Mouse (Mus musculus) intestine, embryonic 16.5 days (tissue): ENCODE measurements around the gene Lrp5. TPM values are rescaled to one million over a fixed set of nuclear protein-coding genes. Genes with fewer than 3 reads are reported as not detected.

ENCODE experiments used
- ATAC-seq: fragments of 200-750 bp; cut with Nextera tagmentation; 2 replicates; pipeline ENCODE4 v1.8.0; 2017; ENCODE audit warnings: moderate TSS enrichment, moderate library complexity
- H3K27ac ChIP-seq: fragments of 300-500 bp; sonication (generic); 2 replicates; pipeline ENCODE4 v1.5.1; 2014; ENCODE audit warnings: mild to moderate bottlenecking, low read length
- H3K27me3 ChIP-seq: fragments of 300-500 bp; sonication (generic); replicated peaks from 2 replicates; pipeline ENCODE4 v1.6.1; 2014; ENCODE audit warnings: low read length, control low read depth, mixed read lengths; ENCODE audit not compliant: control insufficient read depth, insufficient read depth
- H3K36me3 ChIP-seq: fragments of 300-500 bp; sonication (generic); 2 replicates; pipeline ENCODE4 v1.6.1; 2014; ENCODE audit warnings: low read length, control low read depth; ENCODE audit not compliant: control insufficient read depth, insufficient read depth
- H3K4me1 ChIP-seq: fragments of 300-500 bp; sonication (generic); 2 replicates; pipeline ENCODE4 v1.6.1; 2014; ENCODE audit warnings: low read length, control low read depth, mixed read lengths; ENCODE audit not compliant: control insufficient read depth, insufficient read depth
- H3K4me2 ChIP-seq: fragments of 300-500 bp; sonication (generic); 2 replicates; pipeline ENCODE4 v1.6.1; 2014; ENCODE audit warnings: low read depth, low read length, control low read depth
- H3K4me3 ChIP-seq: fragments of 300-500 bp; sonication (generic); 2 replicates; pipeline ENCODE4 v1.5.1; 2014; ENCODE audit warnings: mild to moderate bottlenecking, low read length
- H3K9ac ChIP-seq: fragments of 300-500 bp; sonication (generic); 2 replicates; pipeline ENCODE4 v1.6.1; 2014; ENCODE audit warnings: low read depth, low read length
- H3K9me3 ChIP-seq: fragments of 300-500 bp; sonication (generic); 2 replicates; pipeline ENCODE4 v1.6.1; 2016; ENCODE audit warnings: low read length, control low read depth; ENCODE audit not compliant: control insufficient read depth
- WGBS: fragments of 180-500 bp; shearing (Covaris S2); extraction: QIAGEN DNeasy Blood & Tissue Kit; methylation state at CpG from one replicate; pipeline ENCODE4 v1.1.7; 2014; 5-methylcytosine and 5-hydroxymethylcytosine counted together
- polyA plus RNA-seq: library from polyadenylated mRNA; unstranded; fragments of >200 nt; fragmentation: Nextera tagmentation; extraction: Ambion mirVana; gene quantifications from 2 replicates; pipeline ENCODE4 v1.2.1, GENCODE M21; 2015

Lrp5 gene
- polyA plus RNA-seq, 1 experiment from 2014 or later, result 4.4 TPM

DNA sequence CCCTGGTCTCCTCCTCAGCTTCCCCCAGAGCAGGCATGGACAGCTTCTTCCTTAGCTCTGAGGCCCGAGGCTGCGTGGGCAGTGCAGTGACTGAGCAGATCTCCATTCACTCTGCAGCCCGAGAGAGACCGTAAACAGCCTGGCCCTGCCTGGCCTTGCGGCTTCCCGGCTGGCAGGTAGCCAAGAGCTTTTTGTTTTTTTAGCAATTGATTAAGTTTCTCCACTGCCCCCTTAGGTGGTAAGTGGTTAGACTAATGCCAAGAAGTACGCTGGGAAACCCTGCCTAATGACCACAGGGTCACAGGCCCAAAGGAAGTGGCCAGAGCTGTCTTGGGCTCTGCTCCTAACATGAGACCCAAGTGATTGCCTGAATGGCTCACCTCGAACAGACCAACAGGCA, 47.7 kb downstream of the Lrp5 start:
- H3K9ac ChIP-seq, result peak overlapping the region; percentile 44; the same call in 1 of the 2 replicates
- ATAC-seq, result peak; percentile 23; the same call in 1 of the 2 replicates
- H3K27me3 ChIP-seq, result no peaks in the 10 kb centered on the region
- H3K4me3 ChIP-seq, result no peak overlapping the region
- H3K9me3 ChIP-seq, result no peaks in the 10 kb centered on the region
- 0 out of 2 replicates have a peak, but pooled peaks cover 7% of the 10 kb centered on the region for H3K36me3 ChIP-seq
- WGBS, result 20% methylated on average over 8 of the region's 8 CpGs
- H3K4me1 ChIP-seq, result peaks cover 33% of the 10 kb centered on the region
- no peak overlapping the region for H3K4me2 ChIP-seq
- peak overlapping the region; percentile 68 for H3K27ac ChIP-seq

DNA sequence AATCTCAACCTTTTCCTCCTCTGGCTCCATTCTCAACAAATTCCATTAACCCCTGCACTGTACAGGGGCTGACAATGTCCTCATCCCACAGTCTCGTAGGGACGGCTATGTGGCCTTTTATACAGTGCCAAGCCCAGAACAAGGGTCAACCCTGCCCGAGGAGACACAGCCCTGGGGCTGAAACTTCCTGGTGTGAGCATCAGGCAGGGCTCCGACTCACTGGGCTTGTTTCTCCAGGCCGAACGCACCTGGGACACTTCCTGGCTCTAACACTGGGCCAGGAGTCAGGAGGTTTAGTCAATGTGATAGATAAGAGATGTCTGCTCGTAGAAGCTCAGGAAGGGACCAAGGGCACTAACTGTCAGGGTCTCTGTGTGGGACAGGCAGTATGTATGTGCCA, 54.3 kb downstream of the Lrp5 start:
- 56% methylated on average over 7 of the region's 7 CpGs for WGBS
- peak; percentile 90 for ATAC-seq
- 0 out of 2 replicates have a peak overlapping the region, but pooled peaks have one; percentile 37 for H3K9ac ChIP-seq
- H3K27me3 ChIP-seq, result no peaks in the 10 kb centered on the region
- peaks cover 18% of the 10 kb centered on the region; the same call in 1 of the 2 replicates for H3K4me1 ChIP-seq
- 0 out of 2 replicates have a peak, but pooled peaks cover 9% of the 10 kb centered on the region for H3K36me3 ChIP-seq
- no peak overlapping the region for H3K4me3 ChIP-seq
- no peaks in the 10 kb centered on the region for H3K9me3 ChIP-seq
- H3K4me2 ChIP-seq, result peak overlapping the region; percentile 12; the same call in 1 of the 2 replicates
- peak overlapping the region; percentile 91 for H3K27ac ChIP-seq

DNA sequence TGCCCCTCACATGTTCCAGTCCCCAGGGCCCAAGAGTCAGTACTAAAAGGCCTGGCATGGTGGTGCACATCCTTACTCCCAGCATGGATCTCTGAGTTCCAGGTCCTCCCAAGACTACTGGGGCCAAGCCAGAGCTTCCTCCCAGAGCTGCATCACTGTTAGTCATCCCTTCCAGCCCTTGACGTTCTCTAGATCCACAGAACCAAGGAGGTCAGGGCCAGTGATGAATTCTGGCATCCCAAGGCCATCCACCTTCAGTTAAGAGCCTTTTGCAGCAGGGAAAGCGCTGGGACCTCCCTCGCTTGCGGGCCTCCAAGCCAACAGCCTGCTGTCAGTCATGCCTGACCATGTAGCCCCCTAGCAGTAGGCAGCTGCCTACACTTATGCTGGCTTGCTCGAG, 54.9 kb downstream of the Lrp5 start:
- WGBS, result 87% methylated on average over 5 of the region's 5 CpGs
- peaks cover 18% of the 10 kb centered on the region; the same call in 1 of the 2 replicates for H3K4me1 ChIP-seq
- H3K9me3 ChIP-seq, result no peaks in the 10 kb centered on the region
- H3K27ac ChIP-seq, result peak overlapping the region; percentile 91
- H3K36me3 ChIP-seq, result 0 out of 2 replicates have a peak, but pooled peaks cover 9% of the 10 kb centered on the region
- no peak for ATAC-seq
- no peaks in the 10 kb centered on the region for H3K27me3 ChIP-seq
- 0 out of 2 replicates have a peak overlapping the region, but pooled peaks have one; percentile 37 for H3K9ac ChIP-seq
- H3K4me2 ChIP-seq, result peak overlapping the region; percentile 12; the same call in 1 of the 2 replicates
- H3K4me3 ChIP-seq, result no peak overlapping the region

DNA sequence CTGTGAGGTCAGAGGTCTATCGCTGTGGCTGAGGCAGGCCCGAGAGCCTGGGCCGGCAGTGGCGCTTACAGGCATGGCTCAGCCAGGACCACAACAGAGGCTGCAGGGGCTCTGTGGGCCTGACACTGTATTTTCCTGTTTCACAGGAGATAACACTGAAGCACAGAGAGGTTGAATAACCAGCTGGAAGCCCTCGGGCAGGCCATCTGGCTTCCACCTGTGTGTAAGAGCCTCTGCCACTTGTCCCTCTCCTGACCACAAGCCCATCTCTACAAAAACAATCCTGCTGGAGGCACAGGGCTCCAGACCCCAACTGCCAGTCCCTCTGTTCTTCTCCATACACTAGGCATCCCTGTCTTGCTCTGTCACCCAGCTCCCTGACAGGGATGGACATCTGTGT, 55.9 kb downstream of the Lrp5 start:
- Histone ChIP-seq H3K4me1 (peaks cover 16% of the 10 kb centered on the region), H3K9ac (no peak overlapping the region), H3K36me3 (0 out of 2 replicates have a peak, but pooled peaks cover 9% of the 10 kb centered on the region), H3K4me2 (no peak overlapping the region), H3K9me3 (no peaks in the 10 kb centered on the region), H3K27ac (no peak overlapping the region), H3K27me3 (no peaks in the 10 kb centered on the region), H3K4me3 (no peak overlapping the region)
- WGBS, result 87% methylated on average over 5 of the region's 5 CpGs
- no peak for ATAC-seq

DNA sequence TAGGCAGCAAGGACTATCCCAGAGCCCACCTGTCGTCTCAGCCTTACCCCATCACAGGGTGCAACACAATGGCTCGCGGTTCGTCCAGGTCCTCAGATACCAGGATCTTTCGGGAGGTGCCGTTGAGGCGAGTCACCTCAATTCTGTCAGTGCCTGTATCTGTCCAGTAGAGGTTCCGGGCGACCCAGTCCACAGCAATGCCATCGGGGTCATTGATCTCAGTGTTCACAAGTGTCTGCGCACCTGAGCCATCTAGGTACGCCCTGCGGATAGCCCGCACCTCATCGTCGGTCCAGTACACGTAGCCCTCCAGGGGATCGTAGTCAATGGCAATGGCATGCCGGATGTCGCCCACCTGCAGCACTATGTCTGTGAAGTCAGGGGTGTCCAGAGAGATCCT, 56.3 kb downstream of the Lrp5 start:
- peaks cover 18% of the 10 kb centered on the region for H3K4me1 ChIP-seq
- no peak overlapping the region for H3K9ac ChIP-seq
- H3K27ac ChIP-seq, result no peak overlapping the region
- H3K4me2 ChIP-seq, result no peak overlapping the region
- H3K36me3 ChIP-seq, result 0 out of 2 replicates have a peak, but pooled peaks cover 9% of the 10 kb centered on the region
- no peak overlapping the region for H3K4me3 ChIP-seq
- no peaks in the 10 kb centered on the region for H3K27me3 ChIP-seq
- ATAC-seq, result no peak
- 95% methylated on average over 20 of the region's 20 CpGs for WGBS
- no peaks in the 10 kb centered on the region for H3K9me3 ChIP-seq

DNA sequence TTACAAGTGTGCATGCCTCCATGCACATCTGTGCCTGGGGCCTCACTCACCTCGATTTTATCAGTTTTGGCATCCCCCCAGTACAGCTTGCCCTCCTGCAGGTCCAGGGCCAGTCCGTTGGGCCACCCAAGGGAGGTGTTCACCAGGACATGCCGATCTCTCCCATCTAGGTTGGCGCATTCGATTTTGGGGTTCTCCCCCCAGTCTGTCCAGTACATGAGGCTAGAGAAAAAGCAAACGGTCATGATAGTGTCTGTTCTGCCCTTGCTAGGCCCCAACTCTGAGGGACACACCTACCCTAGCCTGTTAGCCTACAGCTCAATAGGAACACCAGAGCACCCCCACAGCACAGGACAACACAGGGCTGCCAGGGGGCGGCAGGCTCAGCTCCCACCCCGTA, 58.1 kb downstream of the Lrp5 start:
- Histone ChIP-seq H3K4me1 (peaks cover 20% of the 10 kb centered on the region), H3K36me3 (0 out of 2 replicates have a peak, but pooled peaks cover 9% of the 10 kb centered on the region), H3K9me3 (no peaks in the 10 kb centered on the region), H3K4me3 (no peak overlapping the region), H3K9ac (no peak overlapping the region), H3K27ac (no peak overlapping the region), H3K4me2 (no peak overlapping the region), H3K27me3 (no peaks in the 10 kb centered on the region)
- ATAC-seq, result no peak
- WGBS, result 87% methylated on average over 8 of the region's 8 CpGs

DNA sequence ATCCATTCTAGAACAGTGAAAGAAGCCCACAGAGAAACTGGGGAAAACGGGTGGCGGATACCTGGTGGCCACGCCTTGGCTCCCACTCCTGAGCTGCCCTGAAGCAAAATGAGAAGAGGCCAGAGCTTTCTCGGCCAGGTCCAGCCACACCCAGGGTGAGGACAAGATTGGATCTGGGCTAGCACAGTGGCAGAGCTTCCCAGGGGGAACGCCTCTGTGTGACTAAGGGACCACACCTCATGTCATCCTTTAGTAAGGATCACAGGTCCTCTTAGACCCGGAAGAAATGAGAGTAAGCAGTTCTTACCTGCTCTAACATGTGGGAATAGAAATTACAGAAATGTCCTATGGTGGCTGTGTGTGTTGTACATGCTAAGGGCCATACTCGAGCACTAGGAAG, 61.3 kb downstream of the Lrp5 start:
- peak; percentile 47 for ATAC-seq
- peaks cover 24% of the 10 kb centered on the region for H3K36me3 ChIP-seq
- H3K9me3 ChIP-seq, result no peaks in the 10 kb centered on the region
- no peak overlapping the region for H3K4me2 ChIP-seq
- H3K9ac ChIP-seq, result no peak overlapping the region
- 73% methylated on average over 7 of the region's 7 CpGs for WGBS
- H3K27ac ChIP-seq, result peak overlapping the region; percentile 52
- H3K4me3 ChIP-seq, result no peak overlapping the region
- peaks cover 12% of the 10 kb centered on the region; the same call in 1 of the 2 replicates for H3K4me1 ChIP-seq
- no peaks in the 10 kb centered on the region for H3K27me3 ChIP-seq

DNA sequence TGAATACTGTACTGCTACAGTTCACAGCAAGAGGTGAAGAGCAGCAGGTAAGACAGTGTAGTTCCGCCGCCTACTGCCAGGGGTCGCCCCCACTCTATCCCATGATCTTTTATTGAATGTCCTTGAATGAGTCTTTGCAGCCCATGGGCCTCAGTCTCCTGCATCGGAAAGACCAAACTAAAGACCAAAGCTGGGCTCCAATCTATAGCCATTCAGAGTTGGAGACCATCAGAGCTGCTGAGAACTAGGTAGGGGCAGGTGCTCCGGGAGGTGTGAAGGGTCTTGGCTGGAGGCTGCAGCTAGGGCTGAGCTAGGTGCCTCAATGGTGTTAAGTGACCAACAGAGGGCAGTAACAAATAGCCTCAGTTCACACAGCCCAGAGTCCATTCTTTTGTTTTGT, 62.5 kb downstream of the Lrp5 start:
- WGBS, result 67% methylated on average over 5 of the region's 5 CpGs

DNA sequence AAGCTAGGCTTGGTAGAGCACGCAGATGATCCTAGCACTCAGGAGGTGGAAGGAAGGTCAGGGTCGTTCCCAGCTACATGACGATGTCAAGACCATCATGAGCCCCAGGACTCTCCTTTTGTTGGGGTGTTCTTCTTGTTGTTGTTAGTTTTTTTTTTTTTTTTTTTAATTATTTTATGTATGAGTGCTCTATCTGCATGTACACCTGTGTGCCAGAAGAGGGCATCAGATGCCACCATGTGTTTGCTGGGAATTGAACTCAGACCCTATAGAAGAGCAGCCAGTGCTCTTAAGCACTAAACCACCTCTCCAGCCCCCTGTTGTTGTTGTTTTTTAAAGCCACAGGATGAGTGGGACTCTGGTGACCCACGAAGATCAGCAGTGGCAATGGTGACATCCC, 63.1 kb downstream of the Lrp5 start:
- Histone ChIP-seq H3K4me1 (peaks cover 8% of the 10 kb centered on the region; the same call in 1 of the 2 replicates), H3K4me2 (no peak overlapping the region), H3K27ac (no peak overlapping the region), H3K4me3 (no peak overlapping the region), H3K36me3 (peaks cover 36% of the 10 kb centered on the region), H3K9me3 (no peaks in the 10 kb centered on the region), H3K9ac (no peak overlapping the region), H3K27me3 (no peaks in the 10 kb centered on the region)
- no peak for ATAC-seq
- WGBS, result 95% methylated on average over 4 of the region's 4 CpGs

More for the DNA sequence above, 62.5 kb downstream of the Lrp5 start:
- Histone ChIP-seq H3K27me3 (no peaks in the 10 kb centered on the region), H3K4me3 (no peak overlapping the region), H3K9ac (no peak overlapping the region), H3K27ac (no peak overlapping the region), H3K4me2 (no peak overlapping the region), H3K9me3 (no peaks in the 10 kb centered on the region), H3K4me1 (peaks cover 8% of the 10 kb centered on the region; the same call in 1 of the 2 replicates), H3K36me3 (peaks cover 36% of the 10 kb centered on the region)
- ATAC-seq, result peak; percentile 67

DNA sequence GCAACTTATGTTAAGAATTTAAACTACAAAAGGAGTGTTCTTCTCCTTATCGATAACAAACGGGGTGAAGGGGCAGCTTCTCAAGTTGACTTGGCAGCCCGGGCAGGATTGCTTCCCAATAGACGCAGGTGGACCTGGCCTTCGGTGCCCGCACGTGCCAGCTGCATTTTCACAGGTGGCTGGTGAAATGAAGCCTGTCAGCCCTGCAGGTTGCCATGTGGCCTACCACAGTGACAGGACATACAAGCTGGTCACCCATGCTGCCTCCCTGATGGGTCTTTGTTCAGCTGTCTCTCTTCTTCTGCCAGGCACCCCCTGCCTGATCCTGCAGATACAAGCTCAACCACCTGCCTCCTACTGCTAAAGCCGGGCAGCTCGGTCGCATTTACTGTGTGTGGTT, 65.5 kb downstream of the Lrp5 start:
- H3K27me3 ChIP-seq, result no peaks in the 10 kb centered on the region
- WGBS, result 97% methylated on average over 10 of the region's 10 CpGs
- H3K4me1 ChIP-seq, result peaks cover 8% of the 10 kb centered on the region; the same call in 1 of the 2 replicates
- H3K9ac ChIP-seq, result no peak overlapping the region
- no peak overlapping the region for H3K4me3 ChIP-seq
- no peak overlapping the region for H3K27ac ChIP-seq
- ATAC-seq, result no peak
- H3K36me3 ChIP-seq, result peaks cover 32% of the 10 kb centered on the region
- no peak overlapping the region for H3K4me2 ChIP-seq
- H3K9me3 ChIP-seq, result no peaks in the 10 kb centered on the region
